Mouse (Mus musculus) cerebellum, adult 9-10 months (tissue): ENCODE data around the gene Olfr1564.
"Not testable (repeated sequence)": the region's sequence is repeated elsewhere in the genome, so short reads cannot be mapped to it uniquely, and the experiment has no call there.

Source experiments
- DNase-seq: peaks from one replicate; pipeline ENCODE4 v3.0.0; 2022

Olfr1564 gene

GRCm38 (mm10) chr17:33221590-33221989, at the start of gene Olfr1564:
TSS of gene Olfr1564 (minus strand) at chr17:33221690.
- DNase-seq: no peak

GRCm38 (mm10) chr17:33268907-33269306, 47.4 kb upstream of the Olfr1564 start:
- DNase-seq: no peak

GRCm38 (mm10) chr17:33264376-33264775, 42.9 kb upstream of the Olfr1564 start, which contains the start of gene Olfr63:
TSS of gene Olfr63 (plus strand) at chr17:33264676.
- no peak for DNase-seq

GRCm38 (mm10) chr17:33255319-33255657, 33.8 kb upstream of the Olfr1564 start:
- not testable (repeated sequence) for DNase-seq

- DNase-seq: not testable (repeated sequence)
These were observed 33.2 kb upstream of the Olfr1564 start, which contains the start of gene Zfp955a for GRCm38 (mm10) chr17:33254530-33255318. TSS of gene Zfp955a (minus strand) at chr17:33255145.

- DNase-seq: not testable (repeated sequence)
These were observed 15.2 kb upstream of the Olfr1564 start for GRCm38 (mm10) chr17:33236646-33237045.

GRCm38 (mm10) chr17:33191002-33191401, 30.5 kb downstream of the Olfr1564 start, which contains the start of gene Olfr239:
TSS of gene Olfr239 (plus strand) at chr17:33191302.
- not testable (repeated sequence) for DNase-seq

GRCm38 (mm10) chr17:33168147-33168546, 53.3 kb downstream of the Olfr1564 start, which contains the start of gene Olfr55:
TSS of gene Olfr55 (plus strand) at chr17:33168447.
- DNase-seq: not testable (repeated sequence)
